Mouse (Mus musculus): ENCODE measurements at regions not wholly inside any gene's neighbourhood (a gene's known extent, or its start where the extent isn't known, plus 50 kb on each side); places are given as distances from the start of the nearest gene placed in this dataset.

DNA sequence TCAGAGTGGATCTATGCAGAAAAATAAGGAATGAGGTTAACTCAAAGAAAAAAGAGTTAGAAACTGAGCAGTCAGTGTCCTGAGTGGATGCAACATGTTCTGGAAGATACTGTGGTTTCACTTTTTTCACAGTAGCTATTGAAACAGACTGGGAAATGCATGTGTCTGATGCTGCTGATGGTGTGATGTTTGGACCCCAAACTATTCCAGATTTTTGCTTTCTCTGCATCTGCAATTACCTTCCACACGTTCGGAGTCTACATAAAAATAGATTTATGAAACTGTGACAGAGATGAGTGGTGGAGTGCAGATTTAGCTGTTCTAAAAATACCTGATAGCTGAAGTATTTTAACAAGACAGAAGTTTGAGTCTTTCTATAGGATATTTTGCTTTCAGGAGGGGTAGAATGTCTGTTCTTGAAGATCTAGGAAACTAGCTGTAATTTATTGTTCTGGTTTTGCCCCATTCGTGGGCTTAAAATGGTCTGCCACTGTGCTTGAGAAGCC lies 545.3 kb downstream of the Stim2 start:
- TF ChIP-seq CTCF (IDR thresholded peaks at IDR 0.05; ENCODE audit: low read depth), result no peak
- no peaks in the 10 kb centered on the region for H3K36me3 ChIP-seq (ENCODE audit: insufficient read depth, low read length)
- no peaks in the 10 kb centered on the region for H3K27me3 ChIP-seq (ENCODE audit: insufficient read depth, low read length)
- DNase-seq (ENCODE audit: low spot score) (no peak), ATAC-seq (no peak)
- H3K9me3 ChIP-seq (ENCODE audit: low read length), result no peaks in the 10 kb centered on the region
- no peaks in the 10 kb centered on the region for H3K4me1 ChIP-seq (ENCODE audit: insufficient read depth, low read length)
- 73% methylated on average over 3 of the region's 3 CpGs for WGBS
- no peak overlapping the region for H3K4me2 ChIP-seq (ENCODE audit: low read depth, low read length)
- no peak overlapping the region for H3K27ac ChIP-seq
- H3K4me3 ChIP-seq (ENCODE audit: low read length), result no peak overlapping the region
- H3K9ac ChIP-seq (replicated peaks; ENCODE audit: low read length), result no peak overlapping the region

DNA sequence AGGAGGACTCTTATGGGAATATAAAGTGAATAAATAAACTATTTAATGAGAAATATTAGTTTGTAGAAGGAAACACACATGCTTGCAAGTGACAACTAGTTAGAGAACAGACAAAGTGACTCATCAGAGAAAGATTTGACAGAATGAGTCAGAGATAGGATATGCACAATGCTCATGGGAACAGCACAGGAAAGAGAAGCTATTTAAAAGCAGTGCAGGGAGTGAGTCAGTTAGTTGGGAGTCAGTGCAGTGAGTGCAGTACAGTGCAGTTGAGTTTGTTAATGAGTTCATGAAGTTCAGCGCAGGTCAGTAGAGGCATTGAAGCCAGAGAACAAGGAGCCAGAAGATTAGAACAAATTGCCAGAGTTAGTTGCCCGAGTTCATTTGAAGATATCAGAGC lies 580.2 kb downstream of the Stim2 start:
- Histone ChIP-seq H3K9ac (replicated peaks; ENCODE audit: low read length) (no peak overlapping the region), H3K27me3 (ENCODE audit: insufficient read depth, low read length) (no peaks in the 10 kb centered on the region), H3K27ac (no peak overlapping the region), H3K36me3 (ENCODE audit: insufficient read depth, low read length) (no peaks in the 10 kb centered on the region), H3K4me2 (ENCODE audit: low read depth, low read length) (no peak overlapping the region), H3K4me3 (ENCODE audit: low read length) (no peak overlapping the region), H3K9me3 (ENCODE audit: low read length) (no peaks in the 10 kb centered on the region), H3K4me1 (ENCODE audit: insufficient read depth, low read length) (no peaks in the 10 kb centered on the region)
- no peak for TF ChIP-seq CTCF (IDR thresholded peaks at IDR 0.05; ENCODE audit: low read depth)
- 97% methylated on average over 2 of the region's 2 CpGs for WGBS
- DNase-seq (ENCODE audit: low spot score), result no peak
- ATAC-seq, result no peak

DNA sequence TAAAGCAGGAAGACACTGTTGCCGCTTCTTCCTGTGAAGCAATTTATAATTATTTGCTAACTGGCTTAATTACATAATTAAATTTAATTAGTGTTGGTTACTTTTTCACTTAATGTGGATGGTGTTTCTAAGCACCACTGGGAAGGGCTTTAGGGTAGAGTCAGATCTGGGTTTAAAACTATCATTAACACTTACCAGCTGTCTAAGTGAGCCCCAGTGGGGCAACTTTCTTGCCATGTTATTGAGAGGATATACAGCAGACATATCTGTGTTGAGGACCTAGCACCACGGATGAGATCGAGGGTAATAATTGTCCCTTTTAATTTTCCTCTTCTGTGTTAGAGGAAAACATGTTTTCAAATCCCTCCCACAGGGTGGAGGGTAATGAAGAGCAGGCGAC lies 581.2 kb downstream of the Stim2 start:
- H3K27ac ChIP-seq, result no peak overlapping the region
- no peaks in the 10 kb centered on the region for H3K9me3 ChIP-seq (ENCODE audit: low read length)
- TF ChIP-seq CTCF (IDR thresholded peaks at IDR 0.05; ENCODE audit: low read depth), result no peak
- WGBS, result 75% methylated on average over 4 of the region's 4 CpGs
- ATAC-seq, result no peak
- peak; percentile 4 for DNase-seq (ENCODE audit: low spot score)
- H3K4me1 ChIP-seq (ENCODE audit: insufficient read depth, low read length), result no peaks in the 10 kb centered on the region
- no peak overlapping the region for H3K4me3 ChIP-seq (ENCODE audit: low read length)
- H3K36me3 ChIP-seq (ENCODE audit: insufficient read depth, low read length), result no peaks in the 10 kb centered on the region
- H3K9ac ChIP-seq (replicated peaks; ENCODE audit: low read length), result no peak overlapping the region
- H3K4me2 ChIP-seq (ENCODE audit: low read depth, low read length), result no peak overlapping the region
- no peaks in the 10 kb centered on the region for H3K27me3 ChIP-seq (ENCODE audit: insufficient read depth, low read length)

DNA sequence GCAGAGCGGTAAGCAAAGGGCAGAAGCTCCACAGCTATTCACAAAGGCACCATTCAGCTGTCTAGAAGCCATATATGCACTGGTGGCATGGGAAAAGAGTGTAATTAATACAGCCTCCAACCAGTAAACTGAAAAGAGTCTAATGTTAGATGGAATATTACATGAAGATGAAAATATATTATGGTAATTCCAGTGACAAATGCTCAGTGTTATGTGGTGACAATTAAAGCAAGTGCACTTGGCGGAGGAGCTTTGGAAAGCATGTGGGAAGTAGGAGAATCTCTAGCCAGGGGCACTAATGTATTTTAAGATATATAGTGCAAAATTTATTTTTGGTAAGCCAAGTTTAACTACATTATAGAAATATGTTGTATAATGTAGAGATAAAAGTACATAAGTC lies 583.9 kb downstream of the Stim2 start:
- H3K4me3 ChIP-seq (ENCODE audit: low read length), result no peak overlapping the region
- no peaks in the 10 kb centered on the region for H3K4me1 ChIP-seq (ENCODE audit: insufficient read depth, low read length)
- 78% methylated on average over 2 of the region's 2 CpGs for WGBS
- no peak overlapping the region for H3K27ac ChIP-seq
- H3K36me3 ChIP-seq (ENCODE audit: insufficient read depth, low read length), result no peaks in the 10 kb centered on the region
- no peak for TF ChIP-seq CTCF (IDR thresholded peaks at IDR 0.05; ENCODE audit: low read depth)
- no peak for ATAC-seq
- H3K9me3 ChIP-seq (ENCODE audit: low read length), result no peaks in the 10 kb centered on the region
- H3K4me2 ChIP-seq (ENCODE audit: low read depth, low read length), result no peak overlapping the region
- no peak for DNase-seq (ENCODE audit: low spot score)
- H3K9ac ChIP-seq (replicated peaks; ENCODE audit: low read length), result no peak overlapping the region
- H3K27me3 ChIP-seq (ENCODE audit: insufficient read depth, low read length), result no peaks in the 10 kb centered on the region

DNA sequence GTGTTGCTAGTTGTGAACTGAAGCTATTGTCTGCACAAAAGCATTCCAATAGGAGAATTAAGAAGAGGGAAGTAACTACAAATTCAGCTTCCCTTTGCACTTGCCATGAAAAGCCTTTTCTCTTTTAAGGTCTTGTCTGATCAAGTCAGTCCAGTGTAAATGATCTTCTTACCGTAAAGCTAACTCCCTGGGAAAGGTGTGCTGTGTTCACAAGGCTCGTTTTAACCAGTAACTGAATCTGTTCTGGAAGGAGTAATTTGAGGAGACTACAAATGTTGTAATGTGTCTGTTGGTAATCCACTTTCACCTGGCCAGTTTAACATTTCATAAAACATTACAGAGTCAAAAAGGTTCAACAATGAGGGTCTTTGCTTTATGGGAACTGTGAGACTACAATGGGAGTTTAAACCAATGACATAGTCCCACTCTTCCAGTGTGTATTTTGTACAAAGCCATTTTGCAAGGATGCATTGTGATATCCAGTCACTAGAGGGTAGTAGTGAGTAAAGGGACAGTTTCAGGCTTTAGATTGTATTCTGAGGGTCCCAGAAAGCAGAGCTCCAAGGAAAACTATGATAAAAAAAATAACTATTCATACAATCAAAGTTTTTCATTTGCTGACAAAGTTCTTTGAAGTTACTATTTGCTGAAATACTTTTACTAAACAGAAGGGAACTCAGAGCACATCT lies 590.2 kb downstream of the Stim2 start:
- Histone ChIP-seq H3K4me2 (ENCODE audit: low read depth, low read length) (no peak overlapping the region), H3K36me3 (ENCODE audit: insufficient read depth, low read length) (no peaks in the 10 kb centered on the region), H3K27me3 (ENCODE audit: insufficient read depth, low read length) (no peaks in the 10 kb centered on the region), H3K9me3 (ENCODE audit: low read length) (no peaks in the 10 kb centered on the region), H3K27ac (no peak overlapping the region), H3K9ac (replicated peaks; ENCODE audit: low read length) (no peak overlapping the region), H3K4me3 (ENCODE audit: low read length) (no peak overlapping the region), H3K4me1 (ENCODE audit: insufficient read depth, low read length) (no peaks in the 10 kb centered on the region)
- peak; percentile 45 for TF ChIP-seq CTCF (IDR thresholded peaks at IDR 0.05; ENCODE audit: low read depth)
- ATAC-seq, result no peak
- 76% methylated on average over 2 of the region's 2 CpGs for WGBS
- DNase-seq (ENCODE audit: low spot score), result no peak

DNA sequence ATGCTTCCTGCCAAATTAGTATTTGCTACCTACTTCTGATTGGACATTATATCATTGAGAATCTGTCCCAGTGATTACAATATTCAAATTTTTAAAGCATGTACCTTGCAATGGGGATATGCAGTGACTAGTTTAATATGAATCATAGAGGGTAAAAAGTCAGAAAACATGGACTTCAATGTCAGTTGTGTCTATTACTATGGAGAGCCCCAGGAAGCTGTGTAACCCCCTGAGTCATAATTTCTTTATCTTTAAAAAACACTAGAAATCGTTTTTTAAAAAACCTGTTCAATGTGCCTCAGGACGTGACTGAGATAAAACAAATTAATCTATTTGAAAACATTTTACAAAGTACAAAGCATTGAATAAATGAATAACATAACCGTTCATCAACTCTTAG lies 612.7 kb downstream of the Stim2 start:
- Histone ChIP-seq H3K4me1 (ENCODE audit: insufficient read depth, low read length) (no peaks in the 10 kb centered on the region), H3K27ac (no peak overlapping the region), H3K36me3 (ENCODE audit: insufficient read depth, low read length) (no peaks in the 10 kb centered on the region), H3K9ac (replicated peaks; ENCODE audit: low read length) (no peak overlapping the region), H3K4me3 (ENCODE audit: low read length) (no peak overlapping the region), H3K9me3 (ENCODE audit: low read length) (no peaks in the 10 kb centered on the region), H3K27me3 (ENCODE audit: insufficient read depth, low read length) (no peaks in the 10 kb centered on the region), H3K4me2 (ENCODE audit: low read depth, low read length) (no peak overlapping the region)
- ATAC-seq (no peak), DNase-seq (ENCODE audit: low spot score) (no peak)
- no peak for TF ChIP-seq CTCF (IDR thresholded peaks at IDR 0.05; ENCODE audit: low read depth)
- WGBS, result 77% methylated on average over 3 of the region's 3 CpGs

DNA sequence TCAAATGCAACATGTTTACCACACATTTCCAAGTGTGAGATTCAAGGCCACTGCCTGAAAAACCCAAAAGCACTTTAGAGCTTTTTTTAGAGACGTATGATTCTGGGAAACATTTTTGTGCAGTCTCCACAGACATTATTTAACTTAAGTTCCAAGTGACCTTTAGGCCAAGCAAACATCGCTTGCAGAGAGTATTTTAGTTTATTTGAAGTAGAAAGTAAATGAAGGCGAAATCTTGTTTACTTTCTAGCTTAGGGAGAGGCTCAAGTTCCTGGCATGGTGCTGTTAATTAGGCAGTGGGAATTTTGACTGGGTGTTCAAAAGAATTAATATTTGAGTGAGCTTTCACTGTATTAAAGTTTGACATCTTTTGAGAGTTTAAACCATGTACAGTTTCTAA lies 624.4 kb downstream of the Stim2 start:
- Histone ChIP-seq H3K4me3 (ENCODE audit: low read length) (no peak overlapping the region), H3K27me3 (ENCODE audit: insufficient read depth, low read length) (no peaks in the 10 kb centered on the region), H3K36me3 (ENCODE audit: insufficient read depth, low read length) (no peaks in the 10 kb centered on the region), H3K27ac (no peak overlapping the region), H3K9ac (replicated peaks; ENCODE audit: low read length) (no peak overlapping the region), H3K4me1 (ENCODE audit: insufficient read depth, low read length) (no peaks in the 10 kb centered on the region), H3K9me3 (ENCODE audit: low read length) (no peaks in the 10 kb centered on the region), H3K4me2 (ENCODE audit: low read depth, low read length) (no peak overlapping the region)
- no peak for TF ChIP-seq CTCF (IDR thresholded peaks at IDR 0.05; ENCODE audit: low read depth)
- no peak for ATAC-seq
- 68% methylated on average over 3 of the region's 3 CpGs for WGBS
- no peak for DNase-seq (ENCODE audit: low spot score)
